Comparison of ENCODE assay signal across 13 mouse cellular contexts in genomic region chr17:62961596-62962291, GRCm38 (mm10).
A peak's percentile ranks its signal among the peaks of the same experiment; 100 is the strongest.
DNase-seq lines count a peak whose midpoint lies in the region; ATAC-seq and TF ChIP-seq lines count a peak whose summit lies in the region.
"Had no signal": no experiment of that assay in that cellular context is flagged by ENCODE, and none has a peak within 500 bp of the region (broad histone marks: within the 10 kb centered on the region; RNA-seq: fewer than 3 reads in every experiment).

No protein-coding gene starts in this region.

- no peak overlapping the region for H3K4me3 ChIP-seq in lung, postnatal 0 days (ENCODE audit: low read depth, low read length)
- no peak overlapping the region for H3K4me3 ChIP-seq in limb, embryonic 14.5 days (replicated peaks; ENCODE audit: low read length)
- H3K4me3 ChIP-seq: heart, embryonic 15.5 days; megakaryocyte, embryonic 14.5 days had no signal

- no peak for TF ChIP-seq POLR2A in limb, embryonic 14.5 days (IDR thresholded peaks at IDR 0.05; ENCODE audit: borderline replicate concordance, extremely low read depth, insufficient read depth, insufficient read length)

- peak; percentile 21 to 56 for DNase-seq in adrenal gland, adult (ENCODE audit: inconsistent age in 2 of 2, low spot score in 1 of 2)
- no peak for DNase-seq in adrenal gland, postnatal 25 days
- peak; percentile 31 for DNase-seq in lung, postnatal 0 days (ENCODE audit: low spot score)
- no peak for DNase-seq in lung, postnatal 14 days
- peak; percentile 10 to 29 for DNase-seq in kidney, adult 8-10 months
- DNase-seq in limb, embryonic 14.5 days (ENCODE audit: low spot score): peak; percentile 68
- DNase-seq in cerebellum, adult 9-10 months: no peak
- DNase-seq in natural killer cell, adult 2 months (ENCODE audit: low spot score in 2 of 2): no peak
- DNase-seq: adrenal gland, adult 8-10 months; cerebellum, adult 8-10 months had no signal

- H3K27ac ChIP-seq in lung, postnatal 0 days (ENCODE audit: low read length): no peak overlapping the region
- H3K27ac ChIP-seq in limb, embryonic 14.5 days (replicated peaks; ENCODE audit: low read depth, low read length): 0 out of 2 replicates have a peak overlapping the region, but pooled peaks have one; percentile 2
- H3K27ac ChIP-seq: heart, embryonic 15.5 days had no signal

- H3K27me3 ChIP-seq in lung, postnatal 0 days (replicated peaks; ENCODE audit: insufficient read depth, low read length): no peaks in the 10 kb centered on the region
- no peaks in the 10 kb centered on the region for H3K27me3 ChIP-seq in limb, embryonic 14.5 days (ENCODE audit: control insufficient read depth, insufficient read depth, low read length)
- H3K27me3 ChIP-seq: heart, embryonic 15.5 days; megakaryocyte, embryonic 14.5 days had no signal

- peak; percentile 33; the same call in 1 of the 2 replicates for ATAC-seq in lung, postnatal 0 days
- no peak; the same call in 1 of the 2 replicates for ATAC-seq in limb, embryonic 14.5 days (ENCODE audit: low FRiP score, low read depth)

- TF ChIP-seq CTCF in lung, postnatal 0 days (IDR thresholded peaks at IDR 0.05): no peak

- no peaks in the 10 kb centered on the region for H3K9me3 ChIP-seq in lung, postnatal 0 days (ENCODE audit: low read length)
- H3K9me3 ChIP-seq in limb, embryonic 14.5 days (ENCODE audit: control insufficient read depth, low read length): no peaks in the 10 kb centered on the region
- H3K9me3 ChIP-seq: G1E; heart, embryonic 15.5 days had no signal

- H3K36me3 ChIP-seq in lung, postnatal 0 days (ENCODE audit: insufficient read depth, low read length): no peaks in the 10 kb centered on the region
- H3K36me3 ChIP-seq in limb, embryonic 14.5 days (ENCODE audit: control insufficient read depth, insufficient read depth, low read length): no peaks in the 10 kb centered on the region
- H3K36me3 ChIP-seq: G1E; heart, embryonic 15.5 days had no signal

- TF ChIP-seq EP300 in lung, postnatal 0 days (IDR thresholded peaks at IDR 0.05): no peak

- H3K4me2 ChIP-seq in lung, postnatal 0 days (replicated peaks; ENCODE audit: low read depth, low read length): peak overlapping the region; percentile 6; the same call in 1 of the 2 replicates
- H3K4me2 ChIP-seq in limb, embryonic 14.5 days (replicated peaks; ENCODE audit: low read depth, low read length, severe bottlenecking): peak overlapping the region; percentile 28
- H3K4me2 ChIP-seq: heart, embryonic 15.5 days had no signal

- H3K9ac ChIP-seq in lung, postnatal 0 days (replicated peaks; ENCODE audit: low read depth): no peak overlapping the region
- H3K9ac ChIP-seq in limb, embryonic 14.5 days (ENCODE audit: low read depth, low read length, severe bottlenecking): no peak overlapping the region
- H3K9ac ChIP-seq: heart, embryonic 15.5 days had no signal

- H3K4me1 ChIP-seq in lung, postnatal 0 days (ENCODE audit: insufficient read depth, low read depth, low read length): no peaks in the 10 kb centered on the region
- H3K4me1 ChIP-seq in limb, embryonic 14.5 days (ENCODE audit: control insufficient read depth, insufficient read depth, low read length): peaks cover 15% of the 10 kb centered on the region
- H3K4me1 ChIP-seq: heart, embryonic 15.5 days; megakaryocyte, embryonic 14.5 days had no signal

- 60% methylated on average over 19 of the region's 19 CpGs for WGBS in lung, postnatal 0 days
- 47% methylated on average over 19 of the region's 19 CpGs for WGBS in limb, embryonic 14.5 days

Comparison
In these comparisons a context has a peak if more than half of its experiments do, and no peak if none do; other contexts are left out.
1. DNase-seq: peak in adrenal gland, adult (2 of 2), lung, postnatal 0 days (single experiment), kidney, adult 8-10 months (2 of 2) and limb, embryonic 14.5 days (single experiment); none in adrenal gland, postnatal 25 days (single experiment), lung, postnatal 14 days (single experiment), cerebellum, adult 9-10 months (single experiment) and natural killer cell, adult 2 months (0 of 2).